Mouse (Mus musculus): ENCODE measurements around the gene Pick1. TPM values are rescaled to one million over a fixed set of nuclear protein-coding genes. Genes with fewer than 3 reads are reported as not detected.

Pick1 gene
- total RNA-seq, 1 experiment, result 61.0 TPM

- Histone ChIP-seq H3K4me1 (ENCODE audit: control insufficient read depth in 2 of 2, insufficient read depth in 2 of 2, low read length in 2 of 2, poor library complexity in 1 of 2) (no peaks in the 10 kb centered on the region; a peak in 3 of 4 replicates), H3K36me3 (ENCODE audit: control insufficient read depth, insufficient read depth, low read length, poor library complexity, severe bottlenecking) (peaks cover 25% of the 10 kb centered on the region), H3K27ac (ENCODE audit: insufficient read depth, low read depth, low read length, poor library complexity, severe bottlenecking) (no peak overlapping the region), H3K4me3 (ENCODE audit: insufficient read depth in 1 of 2, low read depth in 1 of 2, low read length in 2 of 2, poor library complexity in 1 of 2, severe bottlenecking in 1 of 2) (no peak overlapping the region), H3K9ac (ENCODE audit: insufficient read depth, low read depth, low read length, poor library complexity, severe bottlenecking) (no peak overlapping the region), H3K9me3 (ENCODE audit: control insufficient read depth, insufficient read depth, low read depth, low read length) (no peaks in the 10 kb centered on the region)
- DNase-seq (ENCODE audit: low read depth, low spot score), result no peak
- in situ Hi-C loops (cut with MboI; ENCODE audit: low sequenced_read_pairs in 2 of 2, unreplicated experiment in 2 of 2), result no loop called here
- TF ChIP-seq ZC3H11A (IDR thresholded peaks at IDR 0.05; ENCODE audit: borderline replicate concordance, low read depth, low read length), result no peak
- no peak for TF ChIP-seq HCFC1 (IDR thresholded peaks at IDR 0.05; ENCODE audit: borderline replicate concordance, insufficient read depth, low read length)
- no peak for TF ChIP-seq MAFK (IDR thresholded peaks at IDR 0.05; ENCODE audit: insufficient read depth, low read depth, low read length)
- no peak for TF ChIP-seq CHD2 (IDR thresholded peaks at IDR 0.05; ENCODE audit: low read depth, low read length)
- no peak for TF ChIP-seq ZNF384 (IDR thresholded peaks at IDR 0.05; ENCODE audit: low read depth, low read length)
Measured at GRCm38 (mm10) chr15:79290340-79290739, 61.4 kb downstream of the Pick1 start.

GRCm38 (mm10) chr15:79292779-79293178 is 63.8 kb downstream of the Pick1 start:
- H3K4me3 ChIP-seq (ENCODE audit: insufficient read depth in 1 of 2, low read depth in 1 of 2, low read length in 2 of 2, poor library complexity in 1 of 2, severe bottlenecking in 1 of 2), result no peak overlapping the region
- H3K9me3 ChIP-seq (ENCODE audit: control insufficient read depth, insufficient read depth, low read depth, low read length), result no peaks in the 10 kb centered on the region
- H3K9ac ChIP-seq (ENCODE audit: insufficient read depth, low read depth, low read length, poor library complexity, severe bottlenecking), result no peak overlapping the region
- TF ChIP-seq HCFC1 (IDR thresholded peaks at IDR 0.05; ENCODE audit: borderline replicate concordance, insufficient read depth, low read length), result no peak
- no peak for DNase-seq (ENCODE audit: low read depth, low spot score)
- in situ Hi-C loops (cut with MboI; ENCODE audit: low sequenced_read_pairs in 2 of 2, unreplicated experiment in 2 of 2), result no loop called here
- no peak overlapping the region for H3K27ac ChIP-seq (ENCODE audit: insufficient read depth, low read depth, low read length, poor library complexity, severe bottlenecking)
- H3K4me1 ChIP-seq (ENCODE audit: control insufficient read depth in 2 of 2, insufficient read depth in 2 of 2, low read length in 2 of 2, poor library complexity in 1 of 2), result no peaks in the 10 kb centered on the region; a peak in 2 of 4 replicates
- peaks cover 14% of the 10 kb centered on the region; the same call in 1 of the 2 replicates for H3K36me3 ChIP-seq (ENCODE audit: control insufficient read depth, insufficient read depth, low read length, poor library complexity, severe bottlenecking)

- TF ChIP-seq CHD2 (IDR thresholded peaks at IDR 0.05; ENCODE audit: low read depth, low read length), result no peak
- TF ChIP-seq MAFK (IDR thresholded peaks at IDR 0.05; ENCODE audit: insufficient read depth, low read depth, low read length), result no peak
- no peak for TF ChIP-seq HCFC1 (IDR thresholded peaks at IDR 0.05; ENCODE audit: borderline replicate concordance, insufficient read depth, low read length)
- no peak for TF ChIP-seq ZNF384 (IDR thresholded peaks at IDR 0.05; ENCODE audit: low read depth, low read length)
- TF ChIP-seq ZC3H11A (IDR thresholded peaks at IDR 0.05; ENCODE audit: borderline replicate concordance, low read depth, low read length), result no peak
- no peaks in the 10 kb centered on the region for H3K4me1 ChIP-seq (ENCODE audit: control insufficient read depth in 2 of 2, insufficient read depth in 2 of 2, low read length in 2 of 2, poor library complexity in 1 of 2)
- no peak for DNase-seq (ENCODE audit: low read depth, low spot score)
- H3K27ac ChIP-seq (ENCODE audit: insufficient read depth, low read depth, low read length, poor library complexity, severe bottlenecking), result no peak overlapping the region
- no peak overlapping the region for H3K4me3 ChIP-seq (ENCODE audit: insufficient read depth in 1 of 2, low read depth in 1 of 2, low read length in 2 of 2, poor library complexity in 1 of 2, severe bottlenecking in 1 of 2)
- no peak overlapping the region for H3K9ac ChIP-seq (ENCODE audit: insufficient read depth, low read depth, low read length, poor library complexity, severe bottlenecking)
- peaks cover 29% of the 10 kb centered on the region; the same call in 1 of the 2 replicates for H3K36me3 ChIP-seq (ENCODE audit: control insufficient read depth, insufficient read depth, low read length, poor library complexity, severe bottlenecking)
- in situ Hi-C loops (cut with MboI; ENCODE audit: low sequenced_read_pairs in 2 of 2, unreplicated experiment in 2 of 2), result no loop called here
- no peaks in the 10 kb centered on the region for H3K9me3 ChIP-seq (ENCODE audit: control insufficient read depth, insufficient read depth, low read depth, low read length)
Measured at GRCm38 (mm10) chr15:79298553-79298952, 69.6 kb downstream of the Pick1 start.

Other genes starting within 250 kb of the Pick1 start
- gene H1f0, start 200.7 kb upstream of the Pick1 start, total RNA-seq (2012; rRNA removed), result 39.9 and 41.0 TPM in 2 replicates
- not detected in 2 replicates for gene Galr3, start 187.3 kb upstream of the Pick1 start, total RNA-seq (2012; rRNA removed)
- 25.4 and 28.5 TPM in 2 replicates for gene Ankrd54, start 166.3 kb upstream of the Pick1 start, total RNA-seq (2012; rRNA removed)
- 358 and 380 TPM in 2 replicates for gene Eif3l, start 154.0 kb upstream of the Pick1 start, total RNA-seq (2012; rRNA removed)
- 7.7 and 7.8 TPM in 2 replicates for gene Micall1, start 120.3 kb upstream of the Pick1 start, total RNA-seq (2012; rRNA removed)
- 238 and 318 TPM in 2 replicates for gene Polr2f, start 88.2 kb upstream of the Pick1 start, total RNA-seq (2012; rRNA removed)
- 1.9 and 2.6 TPM in 2 replicates for gene 1700088E04Rik, start 87.9 kb upstream of the Pick1 start, total RNA-seq (2012; rRNA removed)
- gene Sox10, start 63.9 kb upstream of the Pick1 start, total RNA-seq (2012; rRNA removed), result 0.31 and 0.42 TPM in 2 replicates
- gene Gm49486, start 218 bp downstream of the Pick1 start, total RNA-seq (2012; rRNA removed), result 0.16 and 0.36 TPM in 2 replicates
- 0.58 and 0.69 TPM in 2 replicates for gene Slc16a8, start 25.6 kb downstream of the Pick1 start, total RNA-seq (2012; rRNA removed)
- 0.13 and 0.58 TPM in 2 replicates for gene Baiap2l2, start 56.4 kb downstream of the Pick1 start, total RNA-seq (2012; rRNA removed)
- gene Pla2g6, start 99.2 kb downstream of the Pick1 start, total RNA-seq (2012; rRNA removed), result 59.2 and 80.9 TPM in 2 replicates
- 9.7 and 13.2 TPM in 2 replicates for gene Maff, start 117.4 kb downstream of the Pick1 start, total RNA-seq (2012; rRNA removed)
- gene Tmem184b, start 174.4 kb downstream of the Pick1 start, total RNA-seq (2012; rRNA removed), result 40.6 and 51.7 TPM in 2 replicates
- gene Csnk1e, start 226.4 kb downstream of the Pick1 start, total RNA-seq (2012; rRNA removed), result 72.8 and 82.0 TPM in 2 replicates

Measured in ES-E14 (cell line).